In the genomic region with DNA sequence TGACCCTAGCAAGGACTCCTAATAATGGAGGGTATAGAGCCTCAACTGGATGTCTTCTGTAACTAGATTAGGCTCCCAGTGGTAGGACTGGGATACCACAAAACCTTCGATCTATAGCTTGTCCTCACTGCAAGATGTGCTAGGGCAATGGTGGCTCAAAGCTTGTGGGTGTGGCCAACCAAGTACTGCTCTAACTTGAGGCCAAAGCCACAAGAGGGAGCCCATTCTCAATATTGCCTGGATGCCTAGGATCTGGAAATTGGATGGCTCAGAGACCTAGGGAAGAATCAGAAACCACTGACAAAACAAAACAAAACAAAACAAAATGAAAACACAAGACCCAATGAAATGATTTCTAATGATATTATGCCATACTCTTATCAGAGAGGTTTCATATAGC, we compare ENCODE assay signal across 9 mouse cellular contexts.
A peak's percentile ranks its signal among the peaks of the same experiment; 100 is the strongest.
DNase-seq lines count a peak whose midpoint lies in the region; ATAC-seq and TF ChIP-seq lines count a peak whose summit lies in the region.
"Had no signal": no experiment of that assay in that cellular context is flagged by ENCODE, and none has a peak within 500 bp of the region (broad histone marks: within the 10 kb centered on the region; RNA-seq: fewer than 3 reads in every experiment).

No protein-coding gene starts in this region.

- H3K4me3 ChIP-seq in intestine, postnatal 0 days (ENCODE audit: low read depth, low read length) = no peak overlapping the region
- H3K4me3 ChIP-seq in intestine, embryonic 16.5 days (ENCODE audit: low read length) = no peak overlapping the region
- H3K4me3 ChIP-seq in embryonic facial prominence, embryonic 14.5 days (ENCODE audit: low read depth, low read length) = no peak overlapping the region
- H3K4me3 ChIP-seq: liver, embryonic 15.5 days had no signal

- peak; percentile 36 for DNase-seq in testis, postnatal 10 days (ENCODE audit: low spot score)
- DNase-seq in testis, postnatal 14 days (ENCODE audit: low spot score) = no peak
- DNase-seq in embryonic facial prominence, embryonic 14.5 days (ENCODE audit: low spot score) = peak; percentile 41
- no peak for DNase-seq in right cerebral cortex, postnatal 36 days (ENCODE audit: low spot score in 2 of 2)
- no peak for DNase-seq in frontal cortex, adult 2 months (ENCODE audit: extremely low spot score in 1 of 2, low spot score in 1 of 2)
- DNase-seq: layer of hippocampus, adult 9-11 months had no signal

- ATAC-seq in intestine, postnatal 0 days = no peak
- ATAC-seq in intestine, embryonic 16.5 days = no peak
- ATAC-seq in embryonic facial prominence, embryonic 14.5 days (ENCODE audit: low read depth) = no peak

- TF ChIP-seq CTCF in intestine, postnatal 0 days (IDR thresholded peaks at IDR 0.05; ENCODE audit: low read depth) = peak; percentile 43

- no peaks in the 10 kb centered on the region for H3K27me3 ChIP-seq in intestine, postnatal 0 days (replicated peaks; ENCODE audit: control insufficient read depth, insufficient read depth, low read length)
- H3K27me3 ChIP-seq in intestine, embryonic 16.5 days (replicated peaks; ENCODE audit: control insufficient read depth, insufficient read depth, low read length) = no peaks in the 10 kb centered on the region
- H3K27me3 ChIP-seq in embryonic facial prominence, embryonic 14.5 days (replicated peaks; ENCODE audit: control insufficient read depth, insufficient read depth, low read length) = no peaks in the 10 kb centered on the region
- H3K27me3 ChIP-seq: liver, embryonic 15.5 days had no signal

- no peaks in the 10 kb centered on the region for H3K4me1 ChIP-seq in intestine, postnatal 0 days (replicated peaks; ENCODE audit: control insufficient read depth, insufficient read depth, low read length)
- no peaks in the 10 kb centered on the region for H3K4me1 ChIP-seq in intestine, embryonic 16.5 days (ENCODE audit: control insufficient read depth, insufficient read depth, low read length)
- no peaks in the 10 kb centered on the region for H3K4me1 ChIP-seq in embryonic facial prominence, embryonic 14.5 days (ENCODE audit: control insufficient read depth, insufficient read depth, low read length)
- H3K4me1 ChIP-seq: liver, embryonic 15.5 days had no signal

- H3K9ac ChIP-seq in intestine, postnatal 0 days (ENCODE audit: low read depth, low read length) = no peak overlapping the region
- no peak overlapping the region for H3K9ac ChIP-seq in intestine, embryonic 16.5 days (ENCODE audit: low read depth, low read length)
- no peak overlapping the region for H3K9ac ChIP-seq in embryonic facial prominence, embryonic 14.5 days (ENCODE audit: low read depth, low read length)
- H3K9ac ChIP-seq: liver, embryonic 15.5 days had no signal

- H3K36me3 ChIP-seq in intestine, postnatal 0 days (ENCODE audit: control insufficient read depth, insufficient read depth) = no peaks in the 10 kb centered on the region
- H3K36me3 ChIP-seq in intestine, embryonic 16.5 days (ENCODE audit: control insufficient read depth, insufficient read depth, low read length) = no peaks in the 10 kb centered on the region
- H3K36me3 ChIP-seq in embryonic facial prominence, embryonic 14.5 days (ENCODE audit: control insufficient read depth, insufficient read depth, low read length) = no peaks in the 10 kb centered on the region
- H3K36me3 ChIP-seq: liver, embryonic 15.5 days had no signal

- WGBS in intestine, postnatal 0 days = 62% methylated on average over 1 of the region's 1 CpGs
- 64% methylated on average over 1 of the region's 1 CpGs for WGBS in intestine, embryonic 16.5 days
- WGBS in embryonic facial prominence, embryonic 14.5 days = 83% methylated on average over 1 of the region's 1 CpGs

- H3K27ac ChIP-seq in intestine, postnatal 0 days (ENCODE audit: low read depth, low read length) = no peak overlapping the region
- H3K27ac ChIP-seq in intestine, embryonic 16.5 days (ENCODE audit: low read length) = no peak overlapping the region
- H3K27ac ChIP-seq in embryonic facial prominence, embryonic 14.5 days (replicated peaks; ENCODE audit: low read depth, low read length) = no peak overlapping the region
- H3K27ac ChIP-seq: liver, embryonic 15.5 days had no signal

- H3K4me2 ChIP-seq in intestine, postnatal 0 days (replicated peaks; ENCODE audit: low read depth) = no peak overlapping the region
- no peak overlapping the region for H3K4me2 ChIP-seq in intestine, embryonic 16.5 days (ENCODE audit: low read depth, low read length)
- no peak overlapping the region for H3K4me2 ChIP-seq in embryonic facial prominence, embryonic 14.5 days (ENCODE audit: low read depth, low read length)
- H3K4me2 ChIP-seq: liver, embryonic 15.5 days had no signal

- H3K9me3 ChIP-seq in intestine, postnatal 0 days (ENCODE audit: control insufficient read depth) = no peaks in the 10 kb centered on the region
- H3K9me3 ChIP-seq in intestine, embryonic 16.5 days (ENCODE audit: control insufficient read depth, low read length) = no peaks in the 10 kb centered on the region
- H3K9me3 ChIP-seq in embryonic facial prominence, embryonic 14.5 days (ENCODE audit: control insufficient read depth, low read length) = no peaks in the 10 kb centered on the region
- H3K9me3 ChIP-seq: liver, embryonic 15.5 days had no signal

Comparison
In these comparisons a context has a peak if more than half of its experiments do, and no peak if none do; other contexts are left out.
1. DNase-seq: peak in testis, postnatal 10 days (single experiment) and embryonic facial prominence, embryonic 14.5 days (single experiment); none in testis, postnatal 14 days (single experiment), right cerebral cortex, postnatal 36 days (0 of 2) and frontal cortex, adult 2 months (0 of 2).